Mouse (Mus musculus) gastrocnemius, postnatal 14 days (tissue): Measurements from ENCODE around the gene Gsk3b. TPM values are rescaled to one million over a fixed set of nuclear protein-coding genes. Genes with fewer than 3 reads are reported as not detected.

ENCODE experiments used
- DNase-seq: peaks from one replicate; pipeline ENCODE4 v3.0.0; 2021; ENCODE audit warnings: mixed read lengths
- intact Hi-C: fragments of 180-260 bp; cut with DNase I; formaldehyde crosslinking; loops from one replicate; pipeline ENCODE4 v1.15.1; 2025; ENCODE audit warnings: low total_unique reads
- total RNA-seq, 2 experiments: library from RNA; stranded (reverse); gene quantifications; 2 replicates each; pipeline ENCODE4 v1.2.3; 2021

Gsk3b gene
- total RNA-seq, 2 experiments from 2014 or later: 47.2 to 49.3 TPM

DNA sequence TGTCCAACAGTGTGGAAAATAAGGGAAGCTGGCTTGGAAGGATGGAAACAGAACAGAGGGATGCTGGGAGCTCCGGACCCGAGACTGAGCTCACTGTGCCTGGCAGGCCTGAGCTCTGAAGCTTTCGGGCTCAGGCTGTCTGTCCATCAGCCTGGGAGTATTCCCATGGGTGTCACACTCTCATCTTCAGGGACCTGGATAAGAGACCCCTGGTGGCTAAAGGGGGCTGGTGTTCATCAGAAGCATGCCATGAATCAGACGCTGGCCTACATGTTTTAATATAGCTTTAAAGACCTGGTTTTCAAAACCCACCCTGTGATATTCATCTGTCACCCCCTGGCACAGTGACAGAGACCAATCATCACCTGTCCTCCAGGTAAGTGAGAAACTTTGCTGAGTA is 166.3 kb downstream of the Gsk3b start:
- intact Hi-C loops: no loop called here
- DNase-seq: no peak

DNA sequence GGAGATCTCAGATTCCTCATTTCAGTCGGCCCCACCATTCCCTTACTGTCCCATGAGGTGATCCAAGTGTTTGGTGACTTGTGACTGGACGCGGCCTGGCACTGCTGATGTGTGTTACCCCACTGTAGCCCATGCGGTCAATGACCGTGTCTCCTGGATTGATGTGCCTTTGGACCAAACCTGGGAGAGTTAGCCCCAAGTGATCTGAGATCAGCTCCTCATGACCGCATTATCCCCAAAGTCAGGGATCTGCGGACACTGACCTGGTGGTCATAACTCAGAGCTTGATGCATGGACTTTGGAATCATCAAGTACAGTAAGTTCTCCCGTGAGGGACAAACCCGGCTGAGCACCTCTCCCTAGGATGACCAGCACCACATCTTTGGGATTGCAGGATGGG is 167.1 kb downstream of the Gsk3b start:
- intact Hi-C loops: no loop called here
- DNase-seq: no peak

DNA sequence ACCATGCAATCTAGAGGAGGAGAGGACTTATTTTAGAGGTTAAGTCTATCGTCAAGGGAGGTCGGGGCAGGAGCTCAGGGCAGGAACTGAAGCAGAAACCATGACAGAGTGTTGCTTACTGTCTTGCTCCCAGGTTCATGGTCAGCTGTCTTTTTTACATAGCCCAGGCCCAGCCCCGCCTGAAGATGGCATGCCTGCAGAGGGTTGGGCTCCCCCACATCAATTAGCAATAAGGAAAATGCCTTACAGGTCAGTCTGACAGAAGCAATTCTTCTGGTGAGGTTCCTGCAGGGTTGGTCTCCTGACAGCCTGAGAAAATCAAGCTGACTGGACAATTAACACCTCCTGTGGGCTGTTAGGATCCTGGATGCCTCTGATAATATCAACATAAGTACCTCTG is 182.8 kb downstream of the Gsk3b start:
- no peak for DNase-seq
- intact Hi-C loops: no loop called here

DNA sequence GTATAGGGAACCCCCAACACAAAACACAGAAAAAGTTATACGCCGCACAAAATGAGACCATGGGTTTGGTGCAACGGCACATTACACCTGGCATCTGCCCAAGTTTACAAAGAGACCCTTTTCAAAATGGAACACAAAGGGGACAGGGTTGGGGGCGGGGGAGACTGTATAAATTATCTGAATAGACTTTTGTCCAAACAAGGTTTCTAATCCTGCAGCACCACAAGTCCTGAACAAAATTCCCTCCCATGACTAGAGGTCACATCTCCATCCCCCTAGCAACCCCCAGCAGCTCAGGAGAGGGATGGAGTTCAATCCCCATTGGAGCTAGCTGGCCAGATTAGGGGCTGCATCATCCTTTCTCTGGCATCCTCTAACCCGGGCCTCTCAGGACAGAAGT is 183.7 kb downstream of the Gsk3b start:
- no peak for DNase-seq
- intact Hi-C loops: no loop called here

GRCm38 (mm10) chr16:38274737-38275136 is 185.9 kb downstream of the Gsk3b start:
- intact Hi-C loops: no loop called here
- DNase-seq: no peak

DNA sequence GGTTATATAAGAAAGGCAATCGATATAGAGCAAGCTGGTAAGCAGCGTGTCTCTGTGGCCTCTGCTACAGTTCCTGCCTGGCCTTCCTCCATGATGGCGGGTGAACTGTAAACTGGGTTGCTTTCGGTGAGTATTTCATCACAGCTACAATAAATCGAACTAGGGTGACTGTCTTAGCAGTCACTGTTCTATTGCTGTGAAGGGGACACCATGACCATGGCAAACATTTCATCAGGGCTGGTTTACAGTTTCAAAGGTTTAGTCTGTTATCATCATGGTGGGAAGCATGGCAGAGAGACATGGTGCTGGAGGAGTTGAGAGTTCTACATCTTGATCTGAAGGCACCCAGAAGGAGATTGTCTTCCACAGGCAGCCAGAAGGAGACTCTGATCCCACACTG is 191.0 kb downstream of the Gsk3b start:
- intact Hi-C loops: no loop called here
- no peak for DNase-seq

DNA sequence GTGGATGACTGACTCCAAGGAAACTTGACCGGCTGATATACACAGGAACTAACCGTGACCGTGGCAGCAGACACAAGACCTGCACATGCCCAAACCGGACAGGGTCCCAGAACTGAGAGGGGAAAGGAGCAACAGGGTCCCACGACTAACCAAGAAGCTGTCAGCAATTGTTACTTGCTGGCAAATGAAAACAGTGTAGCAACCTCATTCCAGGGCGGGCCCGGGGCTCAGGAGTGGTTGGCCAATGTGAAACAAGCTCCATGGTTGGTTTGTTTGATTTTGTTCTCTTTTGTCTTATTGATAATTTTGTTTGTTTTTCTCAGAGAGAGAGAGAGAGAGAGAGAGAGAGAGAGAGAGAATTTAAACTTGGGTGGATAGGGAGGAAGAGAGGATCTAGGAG is 192.2 kb downstream of the Gsk3b start:
- no peak for DNase-seq
- intact Hi-C loops: no loop called here

DNA sequence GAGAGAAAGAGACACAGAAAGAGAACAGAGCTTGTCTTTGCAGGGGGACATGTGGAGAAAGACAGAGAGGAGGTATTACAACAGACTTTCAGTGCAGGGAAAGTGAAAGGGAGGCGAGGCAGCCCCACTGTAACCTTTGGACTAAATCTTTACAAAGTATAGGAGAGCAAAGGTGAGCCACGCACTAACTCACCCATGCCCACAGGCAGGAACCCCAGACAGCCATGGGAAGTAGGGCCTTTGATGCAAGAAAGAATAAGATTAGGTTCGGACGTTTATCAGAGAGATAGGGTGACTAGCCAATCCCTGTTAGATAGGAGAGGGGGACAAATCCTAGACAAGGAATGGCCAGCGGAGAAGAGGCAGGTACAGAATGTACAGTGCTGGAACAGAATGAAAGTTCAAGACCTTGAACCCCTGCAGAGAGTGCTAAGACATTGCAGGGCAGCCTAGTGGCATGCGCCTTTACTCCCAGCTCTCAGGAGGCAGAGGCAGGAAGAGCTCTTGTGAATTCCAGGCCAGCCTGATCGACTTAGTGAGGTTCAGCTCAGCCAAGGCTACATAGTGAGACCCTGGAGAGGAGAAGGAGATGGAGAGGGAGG is 193.9 kb downstream of the Gsk3b start:
- DNase-seq: no peak
- intact Hi-C loops: no loop called here

GRCm38 (mm10) chr16:38283300-38283699 is 194.5 kb downstream of the Gsk3b start:
- no peak for DNase-seq
- intact Hi-C loops: no loop called here

GRCm38 (mm10) chr16:38285801-38286200 is 197.0 kb downstream of the Gsk3b start:
- intact Hi-C loops: no loop called here

GRCm38 (mm10) chr16:38286541-38286940 is 197.7 kb downstream of the Gsk3b start:
- no peak for DNase-seq
- intact Hi-C loops: no loop called here

More at GRCm38 (mm10) chr16:38285801-38286200, 197.0 kb downstream of the Gsk3b start:
- no peak for DNase-seq

DNA sequence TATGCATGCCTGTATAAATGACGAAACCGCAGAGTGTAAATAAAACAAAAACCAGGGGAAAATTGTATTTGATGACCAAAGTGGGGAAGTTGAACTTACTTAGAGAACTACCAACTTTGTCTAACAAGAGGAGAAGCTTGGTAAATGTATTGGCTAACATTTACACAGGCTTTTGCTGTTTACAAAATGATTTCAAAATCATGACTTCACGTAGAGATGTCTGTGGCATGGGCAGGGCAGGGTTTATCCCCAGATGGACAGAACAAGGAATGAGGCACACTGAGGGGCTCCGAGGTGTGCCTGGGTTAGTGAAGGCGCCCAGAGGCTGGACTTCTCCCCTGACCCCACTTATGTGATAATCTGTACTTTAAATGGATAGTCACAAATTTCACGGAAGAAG is 198.6 kb downstream of the Gsk3b start:
- intact Hi-C loops: no loop called here
- no peak for DNase-seq

GRCm38 (mm10) chr16:38287762-38288161 is 199.0 kb downstream of the Gsk3b start:
- DNase-seq: no peak
- intact Hi-C loops: no loop called here

- intact Hi-C loops: no loop called here
- no peak for DNase-seq
Measured at GRCm38 (mm10) chr16:38288851-38289250, 200.1 kb downstream of the Gsk3b start.

GRCm38 (mm10) chr16:38290151-38290550 is 201.3 kb downstream of the Gsk3b start:
- intact Hi-C loops: no loop called here
- no peak for DNase-seq

- intact Hi-C loops: no loop called here
- no peak for DNase-seq
Measured at GRCm38 (mm10) chr16:38294685-38295348, 206.0 kb downstream of the Gsk3b start, which contains the start of gene Nr1i2. Nr1i2 (minus strand) TSS chr16:38294824.

- DNase-seq: no peak
- intact Hi-C loops: no loop called here
Measured at GRCm38 (mm10) chr16:38295349-38295930, 206.6 kb downstream of the Gsk3b start.
